Mouse (Mus musculus) erythroblast, embryonic 14.5 days (primary cell): ENCODE measurements around the gene Sgta.

ENCODE experiments used
- GATA1 ChIP-seq: IDR thresholded peaks from 2 replicates; pipeline ENCODE4 v1.6.1; 2012; ENCODE audit warnings: low read length, inconsistent platforms, mixed read lengths
- TAL1 ChIP-seq: IDR thresholded peaks from 3 replicates; pipeline ENCODE4 v1.6.1; 2012; ENCODE audit warnings: low read length, inconsistent platforms, mixed read lengths

DNA sequence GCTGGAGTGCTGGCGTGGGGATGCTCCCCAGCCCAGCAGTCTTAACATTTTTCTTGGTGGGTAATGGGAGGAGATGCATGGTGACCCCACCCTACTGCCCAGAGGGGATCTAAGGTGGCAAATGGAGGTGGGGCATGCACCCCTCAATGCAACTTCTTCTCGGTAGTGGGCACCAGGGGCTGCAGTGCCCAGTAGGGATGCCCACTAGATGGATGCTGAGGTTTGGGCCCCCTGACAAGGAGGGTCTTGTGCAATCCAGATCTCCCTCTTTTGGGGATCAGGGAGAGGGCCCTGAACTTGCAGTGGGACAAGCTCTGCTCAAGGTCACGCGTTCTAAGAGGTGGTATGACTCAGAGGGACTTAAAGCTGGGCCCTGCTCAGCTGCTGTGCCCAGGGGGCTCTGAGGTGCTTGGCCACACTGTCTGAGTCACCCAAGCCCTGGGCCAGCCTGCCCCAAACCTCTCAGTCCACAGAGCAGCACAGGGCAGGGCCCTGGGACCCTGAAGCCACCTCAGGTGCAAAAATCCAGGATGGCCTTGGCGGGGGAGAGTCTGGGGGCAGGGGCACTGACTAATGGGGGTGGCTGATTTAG lies 35.5 kb downstream of the Sgta start:
- TF ChIP-seq TAL1 (no peak), GATA1 (no peak)
